Mouse (Mus musculus): ENCODE measurements around the gene Commd6.

- TF ChIP-seq EP300 (IDR thresholded peaks at IDR 0.05; ENCODE audit: low read depth) (no peak), CTCF (IDR thresholded peaks at IDR 0.05; ENCODE audit: low read depth) (no peak)
These were observed 10.1 kb upstream of the Commd6 start for GRCm38 (mm10) chr14:101650551-101650950.
